Mouse (Mus musculus): ENCODE results near the gene Mylk. TPM values are rescaled to one million over a fixed set of nuclear protein-coding genes. Genes with fewer than 3 reads are reported as not detected.
"Not testable (repeated sequence)": the region's sequence is repeated elsewhere in the genome, so short reads cannot be mapped to it uniquely, and the experiment has no call there.

The Mylk gene
- 262 and 303 TPM in 2 replicates for polyA plus RNA-seq (2014; fragmentation: Nextera tagmentation; extraction: Ambion mirVana)

GRCm38 (mm10) chr16:34745065-34745585 lies at the start of gene Mylk:
Gene Mylk, plus strand, starts transcription at chr16:34745210.
- peak; percentile 92 for ATAC-seq (ENCODE audit: insufficient number of reproducible peaks, insufficient read depth, low FRiP score, low read depth)
- no peaks in the 10 kb centered on the region for H3K9me3 ChIP-seq (ENCODE audit: control insufficient read depth, low read depth, low read length)

GRCm38 (mm10) chr16:34698721-34699120 lies 46.3 kb upstream of the Mylk start:
- not testable (repeated sequence) for H3K27ac ChIP-seq (ENCODE audit: low read length); H3K9ac ChIP-seq (replicated peaks; ENCODE audit: low read depth, low read length); H3K4me2 ChIP-seq (replicated peaks; ENCODE audit: low read depth, low read length); H3K9me3 ChIP-seq (ENCODE audit: control insufficient read depth, low read depth, low read length); ATAC-seq (ENCODE audit: insufficient number of reproducible peaks, insufficient read depth, low FRiP score, low read depth); H3K4me3 ChIP-seq (ENCODE audit: low read depth, low read length); H3K27me3 ChIP-seq (ENCODE audit: control insufficient read depth, insufficient read depth, low read length); H3K4me1 ChIP-seq (ENCODE audit: control insufficient read depth, insufficient read depth, low read length)
- WGBS: 67% methylated on average over 3 of the region's 3 CpGs
- H3K36me3 ChIP-seq (ENCODE audit: control insufficient read depth, insufficient read depth, low read length): peaks cover 15% of the 10 kb centered on the region; the same call in 1 of the 2 replicates

More at GRCm38 (mm10) chr16:34745065-34745585, at the start of gene Mylk:
- Histone ChIP-seq H3K4me2 (replicated peaks; ENCODE audit: low read depth, low read length) (peak within 1 kb of the TSS; percentile 86), H3K9ac (replicated peaks; ENCODE audit: low read depth, low read length) (0 out of 2 replicates have a peak within 1 kb of the TSS, but pooled peaks have one; percentile 30), H3K4me1 (ENCODE audit: control insufficient read depth, insufficient read depth, low read length) (peaks cover 11% of the 10 kb centered on the region; the same call in 1 of the 2 replicates), H3K4me3 (ENCODE audit: low read depth, low read length) (peak within 1 kb of the TSS; percentile 37), H3K27ac (ENCODE audit: low read length) (no peak within 1 kb of the TSS), H3K27me3 (ENCODE audit: control insufficient read depth, insufficient read depth, low read length) (peaks cover 3% of the 10 kb centered on the region; the same call in 1 of the 2 replicates), H3K36me3 (ENCODE audit: control insufficient read depth, insufficient read depth, low read length) (no peaks in the 10 kb centered on the region)
- under 1% methylated on average over 48 of the region's 48 CpGs for WGBS

GRCm38 (mm10) chr16:34700165-34700827 lies 44.7 kb upstream of the Mylk start:
- peak; percentile 72 for ATAC-seq (ENCODE audit: insufficient number of reproducible peaks, insufficient read depth, low FRiP score, low read depth)
- H3K4me2 ChIP-seq (replicated peaks; ENCODE audit: low read depth, low read length): no peak overlapping the region
- H3K4me1 ChIP-seq (ENCODE audit: control insufficient read depth, insufficient read depth, low read length): 0 out of 2 replicates have a peak, but pooled peaks cover 3% of the 10 kb centered on the region
- no peak overlapping the region for H3K4me3 ChIP-seq (ENCODE audit: low read depth, low read length)
- H3K36me3 ChIP-seq (ENCODE audit: control insufficient read depth, insufficient read depth, low read length): peaks cover 20% of the 10 kb centered on the region; the same call in 1 of the 2 replicates
- H3K9ac ChIP-seq (replicated peaks; ENCODE audit: low read depth, low read length): no peak overlapping the region
- H3K27me3 ChIP-seq (ENCODE audit: control insufficient read depth, insufficient read depth, low read length): no peaks in the 10 kb centered on the region
- 16% methylated on average over 7 of the region's 7 CpGs for WGBS
- no peak overlapping the region for H3K27ac ChIP-seq (ENCODE audit: low read length)
- H3K9me3 ChIP-seq (ENCODE audit: control insufficient read depth, low read depth, low read length): no peaks in the 10 kb centered on the region

- Histone ChIP-seq H3K9ac (replicated peaks; ENCODE audit: low read depth, low read length) (no peak overlapping the region), H3K27me3 (ENCODE audit: control insufficient read depth, insufficient read depth, low read length) (no peaks in the 10 kb centered on the region), H3K36me3 (ENCODE audit: control insufficient read depth, insufficient read depth, low read length) (peaks cover 19% of the 10 kb centered on the region; the same call in 1 of the 2 replicates), H3K27ac (ENCODE audit: low read length) (no peak overlapping the region), H3K4me1 (ENCODE audit: control insufficient read depth, insufficient read depth, low read length) (0 out of 2 replicates have a peak, but pooled peaks cover 3% of the 10 kb centered on the region), H3K9me3 (ENCODE audit: control insufficient read depth, low read depth, low read length) (no peaks in the 10 kb centered on the region), H3K4me3 (ENCODE audit: low read depth, low read length) (no peak overlapping the region), H3K4me2 (replicated peaks; ENCODE audit: low read depth, low read length) (no peak overlapping the region)
- ATAC-seq (ENCODE audit: insufficient number of reproducible peaks, insufficient read depth, low FRiP score, low read depth): no peak; the same call in 1 of the 2 replicates
- WGBS: 77% methylated on average over 6 of the region's 6 CpGs
Observed at GRCm38 (mm10) chr16:34700828-34701216, 44.2 kb upstream of the Mylk start.

- no peak overlapping the region for H3K4me3 ChIP-seq (ENCODE audit: low read depth, low read length)
- H3K9ac ChIP-seq (replicated peaks; ENCODE audit: low read depth, low read length): no peak overlapping the region
- H3K27me3 ChIP-seq (ENCODE audit: control insufficient read depth, insufficient read depth, low read length): no peaks in the 10 kb centered on the region
- no peaks in the 10 kb centered on the region for H3K4me1 ChIP-seq (ENCODE audit: control insufficient read depth, insufficient read depth, low read length)
- no peaks in the 10 kb centered on the region for H3K9me3 ChIP-seq (ENCODE audit: control insufficient read depth, low read depth, low read length)
- no peak for ATAC-seq (ENCODE audit: insufficient number of reproducible peaks, insufficient read depth, low FRiP score, low read depth)
- peaks cover 8% of the 10 kb centered on the region; the same call in 1 of the 2 replicates for H3K36me3 ChIP-seq (ENCODE audit: control insufficient read depth, insufficient read depth, low read length)
- peak overlapping the region; percentile 85 for H3K27ac ChIP-seq (ENCODE audit: low read length)
- H3K4me2 ChIP-seq (replicated peaks; ENCODE audit: low read depth, low read length): no peak overlapping the region
- WGBS: 63% methylated on average over 2 of the region's 2 CpGs
Observed at GRCm38 (mm10) chr16:34706019-34706418, 39.0 kb upstream of the Mylk start.

GRCm38 (mm10) chr16:34706487-34706946 lies 38.5 kb upstream of the Mylk start:
- peaks cover 8% of the 10 kb centered on the region; the same call in 1 of the 2 replicates for H3K36me3 ChIP-seq (ENCODE audit: control insufficient read depth, insufficient read depth, low read length)
- no peak overlapping the region for H3K9ac ChIP-seq (replicated peaks; ENCODE audit: low read depth, low read length)
- no peak for ATAC-seq (ENCODE audit: insufficient number of reproducible peaks, insufficient read depth, low FRiP score, low read depth)
- no peaks in the 10 kb centered on the region for H3K9me3 ChIP-seq (ENCODE audit: control insufficient read depth, low read depth, low read length)
- H3K27ac ChIP-seq (ENCODE audit: low read length): peak overlapping the region; percentile 85
- 50% methylated on average over 7 of the region's 7 CpGs for WGBS
- no peaks in the 10 kb centered on the region for H3K4me1 ChIP-seq (ENCODE audit: control insufficient read depth, insufficient read depth, low read length)
- H3K27me3 ChIP-seq (ENCODE audit: control insufficient read depth, insufficient read depth, low read length): no peaks in the 10 kb centered on the region
- no peak overlapping the region for H3K4me3 ChIP-seq (ENCODE audit: low read depth, low read length)
- H3K4me2 ChIP-seq (replicated peaks; ENCODE audit: low read depth, low read length): no peak overlapping the region

GRCm38 (mm10) chr16:34711481-34711880 lies 33.5 kb upstream of the Mylk start:
- Histone ChIP-seq H3K9me3 (ENCODE audit: control insufficient read depth, low read depth, low read length) (no peaks in the 10 kb centered on the region), H3K9ac (replicated peaks; ENCODE audit: low read depth, low read length) (no peak overlapping the region), H3K4me1 (ENCODE audit: control insufficient read depth, insufficient read depth, low read length) (no peaks in the 10 kb centered on the region), H3K27me3 (ENCODE audit: control insufficient read depth, insufficient read depth, low read length) (no peaks in the 10 kb centered on the region), H3K4me2 (replicated peaks; ENCODE audit: low read depth, low read length) (no peak overlapping the region), H3K4me3 (ENCODE audit: low read depth, low read length) (no peak overlapping the region), H3K36me3 (ENCODE audit: control insufficient read depth, insufficient read depth, low read length) (peaks cover 3% of the 10 kb centered on the region; the same call in 1 of the 2 replicates), H3K27ac (ENCODE audit: low read length) (no peak overlapping the region)
- no peak for ATAC-seq (ENCODE audit: insufficient number of reproducible peaks, insufficient read depth, low FRiP score, low read depth)
- 70% methylated on average over 3 of the region's 3 CpGs for WGBS

GRCm38 (mm10) chr16:34725156-34725555 lies 19.9 kb upstream of the Mylk start:
- ATAC-seq (ENCODE audit: insufficient number of reproducible peaks, insufficient read depth, low FRiP score, low read depth): no peak
- Histone ChIP-seq H3K9me3 (ENCODE audit: control insufficient read depth, low read depth, low read length) (peaks cover 5% of the 10 kb centered on the region; the same call in 1 of the 2 replicates), H3K27me3 (ENCODE audit: control insufficient read depth, insufficient read depth, low read length) (no peaks in the 10 kb centered on the region), H3K27ac (ENCODE audit: low read length) (no peak overlapping the region), H3K4me2 (replicated peaks; ENCODE audit: low read depth, low read length) (no peak overlapping the region), H3K4me3 (ENCODE audit: low read depth, low read length) (no peak overlapping the region), H3K9ac (replicated peaks; ENCODE audit: low read depth, low read length) (no peak overlapping the region), H3K4me1 (ENCODE audit: control insufficient read depth, insufficient read depth, low read length) (no peaks in the 10 kb centered on the region), H3K36me3 (ENCODE audit: control insufficient read depth, insufficient read depth, low read length) (peaks cover 12% of the 10 kb centered on the region)
- 86% methylated on average over 3 of the region's 3 CpGs for WGBS
